Comparison of ENCODE assay signal across 15 mouse cellular contexts in genomic region chr19:36471325-36471724, GRCm38 (mm10).
"Had no signal": no experiment of that assay in that cellular context is flagged by ENCODE, and none has a peak within 500 bp of the region (broad histone marks: within the 10 kb centered on the region; RNA-seq: fewer than 3 reads in every experiment).

No protein-coding gene starts in this region.

- DNase-seq: forebrain, postnatal 0 days; gastrocnemius, postnatal 14 days; gastrocnemius, postnatal 36 days; heart, adult 11 months; heart, adult 2 months; heart, postnatal 14 days; heart, postnatal 36 days; kidney, adult 11 months; kidney, adult 2 months; kidney, adult 9 months; kidney, postnatal 14 days; kidney, postnatal 36 days; layer of hippocampus, adult 9-11 months; layer of hippocampus, postnatal 36 days; left cerebral cortex, postnatal 4 days had no signal
